Mouse (Mus musculus): ENCODE measurements around the gene Gm17324. TPM values are rescaled to one million over a fixed set of nuclear protein-coding genes. Genes with fewer than 3 reads are reported as not detected.
A peak's percentile ranks its signal among the peaks of the same experiment; 100 is the strongest.

Gene Gm17324
- polyA plus RNA-seq, 1 experiment from 2014 or later: 0.88 TPM

GRCm38 (mm10) chr9:78457026-78457425 lies 8.4 kb upstream of the Gm17324 start:
- peaks cover 87% of the 10 kb centered on the region for H3K36me3 ChIP-seq (ENCODE audit: control insufficient read depth, insufficient read depth, low read length)
- no peak overlapping the region for H3K4me3 ChIP-seq (ENCODE audit: control insufficient read depth in 1 of 2, insufficient read depth in 1 of 2, low read depth in 1 of 2, low read length in 2 of 2)
- no peak for ATAC-seq (ENCODE audit: insufficient number of reproducible peaks, insufficient read depth, low FRiP score, low read depth)
- H3K9me3 ChIP-seq (ENCODE audit: control insufficient read depth, low read length): no peaks in the 10 kb centered on the region
- H3K4me2 ChIP-seq (ENCODE audit: low read length): no peak overlapping the region
- H3K27ac ChIP-seq (replicated peaks in 1 of 2; ENCODE audit: control insufficient read depth in 1 of 2, insufficient read depth in 1 of 2, low read depth in 2 of 2, low read length in 2 of 2): no peak overlapping the region
- no peaks in the 10 kb centered on the region for H3K4me1 ChIP-seq (ENCODE audit: control insufficient read depth in 2 of 2, insufficient read depth in 2 of 2, low read length in 2 of 2)
- no peak overlapping the region for H3K9ac ChIP-seq (ENCODE audit: low read length)
- WGBS: 86% methylated on average over 8 of the region's 8 CpGs
- H3K27me3 ChIP-seq (ENCODE audit: control insufficient read depth, insufficient read depth, low read length): no peaks in the 10 kb centered on the region

GRCm38 (mm10) chr9:78451382-78451781 lies 2.8 kb upstream of the Gm17324 start:
- peaks cover 7% of the 10 kb centered on the region for H3K27me3 ChIP-seq (ENCODE audit: control insufficient read depth, insufficient read depth, low read length)
- no peak overlapping the region for H3K27ac ChIP-seq (replicated peaks in 1 of 2; ENCODE audit: control insufficient read depth in 1 of 2, insufficient read depth in 1 of 2, low read depth in 2 of 2, low read length in 2 of 2)
- no peak for ATAC-seq (ENCODE audit: insufficient number of reproducible peaks, insufficient read depth, low FRiP score, low read depth)
- peaks cover 3 to 10% of the 10 kb centered on the region in 2 experiments for H3K4me1 ChIP-seq (ENCODE audit: control insufficient read depth in 2 of 2, insufficient read depth in 2 of 2, low read length in 2 of 2)
- peaks cover 53% of the 10 kb centered on the region for H3K36me3 ChIP-seq (ENCODE audit: control insufficient read depth, insufficient read depth, low read length)
- WGBS: 69% methylated on average over 4 of the region's 4 CpGs
- H3K4me3 ChIP-seq (ENCODE audit: control insufficient read depth in 1 of 2, insufficient read depth in 1 of 2, low read depth in 1 of 2, low read length in 2 of 2): no peak overlapping the region
- no peak overlapping the region for H3K4me2 ChIP-seq (ENCODE audit: low read length)
- no peak overlapping the region for H3K9ac ChIP-seq (ENCODE audit: low read length)
- H3K9me3 ChIP-seq (ENCODE audit: control insufficient read depth, low read length): no peaks in the 10 kb centered on the region

GRCm38 (mm10) chr9:78450404-78450803 lies 1.8 kb upstream of the Gm17324 start:
- Histone ChIP-seq H3K27ac (replicated peaks in 1 of 2; ENCODE audit: control insufficient read depth in 1 of 2, insufficient read depth in 1 of 2, low read depth in 2 of 2, low read length in 2 of 2) (no peak overlapping the region), H3K27me3 (ENCODE audit: control insufficient read depth, insufficient read depth, low read length) (peaks cover 16% of the 10 kb centered on the region), H3K4me3 (ENCODE audit: control insufficient read depth in 1 of 2, insufficient read depth in 1 of 2, low read depth in 1 of 2, low read length in 2 of 2) (no peak overlapping the region), H3K9me3 (ENCODE audit: control insufficient read depth, low read length) (no peaks in the 10 kb centered on the region), H3K36me3 (ENCODE audit: control insufficient read depth, insufficient read depth, low read length) (peaks cover 50% of the 10 kb centered on the region), H3K9ac (ENCODE audit: low read length) (no peak overlapping the region), H3K4me1 (ENCODE audit: control insufficient read depth in 2 of 2, insufficient read depth in 2 of 2, low read length in 2 of 2) (peaks cover 3 to 10% of the 10 kb centered on the region in 2 experiments), H3K4me2 (ENCODE audit: low read length) (no peak overlapping the region)
- no peak for ATAC-seq (ENCODE audit: insufficient number of reproducible peaks, insufficient read depth, low FRiP score, low read depth)
- 82% methylated on average over 5 of the region's 5 CpGs for WGBS

- Histone ChIP-seq H3K4me1 (ENCODE audit: control insufficient read depth in 2 of 2, insufficient read depth in 2 of 2, low read length in 2 of 2) (peaks cover 3 to 10% of the 10 kb centered on the region in 2 experiments), H3K27me3 (ENCODE audit: control insufficient read depth, insufficient read depth, low read length) (peaks cover 41% of the 10 kb centered on the region), H3K9me3 (ENCODE audit: control insufficient read depth, low read length) (no peaks in the 10 kb centered on the region), H3K36me3 (ENCODE audit: control insufficient read depth, insufficient read depth, low read length) (peaks cover 23% of the 10 kb centered on the region), H3K27ac (replicated peaks in 1 of 2; ENCODE audit: control insufficient read depth in 1 of 2, insufficient read depth in 1 of 2, low read depth in 2 of 2, low read length in 2 of 2) (no peak overlapping the region), H3K4me2 (ENCODE audit: low read length) (peak overlapping the region; percentile 73), H3K9ac (ENCODE audit: low read length) (peak overlapping the region; percentile 92), H3K4me3 (ENCODE audit: control insufficient read depth in 1 of 2, insufficient read depth in 1 of 2, low read depth in 1 of 2, low read length in 2 of 2) (peak overlapping the region; percentile 93 to 95)
- 30% methylated on average over 9 of the region's 9 CpGs for WGBS
- ATAC-seq (ENCODE audit: insufficient number of reproducible peaks, insufficient read depth, low FRiP score, low read depth): no peak
These were observed 997 bp downstream of the Gm17324 start for GRCm38 (mm10) chr9:78447606-78447972.

DNA sequence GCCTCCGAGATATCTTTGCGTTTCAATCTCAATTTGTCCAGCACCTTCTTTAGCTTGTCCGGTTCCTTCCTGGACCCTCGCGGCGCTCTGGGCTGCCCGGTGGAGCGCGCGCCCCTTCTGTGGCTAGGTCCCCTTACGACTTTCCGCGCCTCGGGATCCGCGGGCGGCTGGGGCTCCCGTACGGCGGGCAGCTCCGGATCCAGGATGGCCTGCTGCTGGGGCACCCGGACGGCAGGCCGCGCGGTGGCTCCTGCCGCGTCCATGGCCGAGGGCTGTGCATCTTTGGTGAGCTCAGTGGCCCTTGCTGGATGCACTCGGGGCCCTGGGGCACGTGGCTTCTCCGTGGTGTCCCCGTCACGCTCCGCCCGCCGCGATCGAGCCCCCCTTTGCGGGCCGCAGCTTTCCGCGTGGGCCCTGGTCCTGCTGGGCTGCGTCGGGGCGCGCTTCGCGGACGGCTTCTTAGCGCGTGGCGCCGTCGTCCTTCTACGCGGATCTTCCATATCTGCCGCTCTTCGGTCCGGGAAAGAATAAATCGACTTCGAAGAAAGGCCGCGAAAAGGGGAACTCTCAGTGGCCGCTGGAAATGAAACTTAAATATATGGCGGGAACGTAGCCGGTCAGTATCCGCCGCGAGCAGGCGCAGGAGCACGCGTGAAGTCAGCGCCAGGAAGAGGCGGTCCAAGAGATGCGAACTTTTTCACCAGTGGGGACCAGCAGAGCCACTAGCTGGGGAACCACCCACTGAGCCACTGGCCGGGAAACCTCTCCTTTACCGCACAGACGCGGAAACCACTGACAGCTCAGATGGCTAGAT lies 5.8 kb downstream of the Gm17324 start, which contains the start of gene Cgas:
Gene Cgas, minus strand, starts transcription at position 659 of the 814 bp plus-strand sequence.
- H3K36me3 ChIP-seq (ENCODE audit: control insufficient read depth, insufficient read depth, low read length): no peaks in the 10 kb centered on the region
- H3K4me1 ChIP-seq (ENCODE audit: control insufficient read depth in 2 of 2, insufficient read depth in 2 of 2, low read length in 2 of 2): no peaks in the 10 kb centered on the region; a peak in 2 of 4 replicates
- under 1% methylated on average over 81 of the region's 81 CpGs for WGBS
- ATAC-seq (ENCODE audit: insufficient number of reproducible peaks, insufficient read depth, low FRiP score, low read depth): peak; percentile 34; the same call in 1 of the 2 replicates
- H3K9ac ChIP-seq (ENCODE audit: low read length): peak within 1 kb of the TSS; percentile 69
- peak within 1 kb of the TSS; percentile 48 for H3K4me3 ChIP-seq (ENCODE audit: control insufficient read depth in 1 of 2, insufficient read depth in 1 of 2, low read depth in 1 of 2, low read length in 2 of 2)
- peak within 1 kb of the TSS; percentile 82 for H3K4me2 ChIP-seq (ENCODE audit: low read length)
- peaks cover 72% of the 10 kb centered on the region for H3K27me3 ChIP-seq (ENCODE audit: control insufficient read depth, insufficient read depth, low read length)
- no peak within 1 kb of the TSS for H3K27ac ChIP-seq (replicated peaks in 1 of 2; ENCODE audit: control insufficient read depth in 1 of 2, insufficient read depth in 1 of 2, low read depth in 2 of 2, low read length in 2 of 2)
- H3K9me3 ChIP-seq (ENCODE audit: control insufficient read depth, low read length): no peaks in the 10 kb centered on the region

GRCm38 (mm10) chr9:78442237-78442578 lies 6.4 kb downstream of the Gm17324 start:
- WGBS: 4% methylated on average over 9 of the region's 9 CpGs
- Histone ChIP-seq H3K9me3 (ENCODE audit: control insufficient read depth, low read length) (no peaks in the 10 kb centered on the region), H3K27ac (replicated peaks in 1 of 2; ENCODE audit: control insufficient read depth in 1 of 2, insufficient read depth in 1 of 2, low read depth in 2 of 2, low read length in 2 of 2) (no peak overlapping the region), H3K4me3 (ENCODE audit: control insufficient read depth in 1 of 2, insufficient read depth in 1 of 2, low read depth in 1 of 2, low read length in 2 of 2) (peak overlapping the region; percentile 48), H3K27me3 (ENCODE audit: control insufficient read depth, insufficient read depth, low read length) (peaks cover 71% of the 10 kb centered on the region), H3K4me2 (ENCODE audit: low read length) (peak overlapping the region; percentile 82), H3K9ac (ENCODE audit: low read length) (peak overlapping the region; percentile 69), H3K4me1 (ENCODE audit: control insufficient read depth in 2 of 2, insufficient read depth in 2 of 2, low read length in 2 of 2) (no peaks in the 10 kb centered on the region; a peak in 2 of 4 replicates), H3K36me3 (ENCODE audit: control insufficient read depth, insufficient read depth, low read length) (no peaks in the 10 kb centered on the region)
- ATAC-seq (ENCODE audit: insufficient number of reproducible peaks, insufficient read depth, low FRiP score, low read depth): no peak

- H3K27ac ChIP-seq (replicated peaks in 1 of 2; ENCODE audit: control insufficient read depth in 1 of 2, insufficient read depth in 1 of 2, low read depth in 2 of 2, low read length in 2 of 2): no peak overlapping the region
- no peak for ATAC-seq (ENCODE audit: insufficient number of reproducible peaks, insufficient read depth, low FRiP score, low read depth)
- no peak overlapping the region for H3K9ac ChIP-seq (ENCODE audit: low read length)
- peaks cover 50% of the 10 kb centered on the region for H3K27me3 ChIP-seq (ENCODE audit: control insufficient read depth, insufficient read depth, low read length)
- H3K4me2 ChIP-seq (ENCODE audit: low read length): no peak overlapping the region
- H3K4me1 ChIP-seq (ENCODE audit: control insufficient read depth in 2 of 2, insufficient read depth in 2 of 2, low read length in 2 of 2): no peaks in the 10 kb centered on the region; a peak in 2 of 4 replicates
- WGBS: 60% methylated on average over 5 of the region's 5 CpGs
- H3K4me3 ChIP-seq (ENCODE audit: control insufficient read depth in 1 of 2, insufficient read depth in 1 of 2, low read depth in 1 of 2, low read length in 2 of 2): no peak overlapping the region
- H3K9me3 ChIP-seq (ENCODE audit: control insufficient read depth, low read length): no peaks in the 10 kb centered on the region
- H3K36me3 ChIP-seq (ENCODE audit: control insufficient read depth, insufficient read depth, low read length): no peaks in the 10 kb centered on the region
These were observed 9.2 kb downstream of the Gm17324 start for GRCm38 (mm10) chr9:78439426-78439825.

All from heart, embryonic 14.5 days (tissue).